8 mouse cellular contexts compared by ENCODE assay signal in genomic region chr4:150557976-150558375, GRCm38 (mm10).
DNase-seq lines count a peak whose midpoint lies in the region; ATAC-seq and TF ChIP-seq lines count a peak whose summit lies in the region.

No protein-coding gene starts in this region.

- no peak for ATAC-seq in midbrain, embryonic 13.5 days
- 0 out of 2 replicates have a peak, but pooled peaks have one; percentile 22 for ATAC-seq in megakaryocyte-erythroid progenitor cell, adult 5-6 weeks (replicated peaks; ENCODE audit: low FRiP score, low TSS enrichment, poor library complexity, severe bottlenecking)
- no peak; the same call in 1 of the 2 replicates for ATAC-seq in monocyte, adult 5-6 weeks (replicated peaks; ENCODE audit: insufficient number of reproducible peaks, low FRiP score, low TSS enrichment, poor library complexity, severe bottlenecking)

- H3K4me1 ChIP-seq in cerebellum, adult 2 months (ENCODE audit: control insufficient read depth, insufficient read depth, low read length) = peaks cover 16% of the 10 kb centered on the region
- peaks cover 35% of the 10 kb centered on the region for H3K4me1 ChIP-seq in midbrain, embryonic 13.5 days (replicated peaks)
- H3K4me1 ChIP-seq in midbrain, embryonic 10.5 days = peaks cover 24% of the 10 kb centered on the region

- WGBS in cerebellum, adult 2 months = 30% methylated on average over 1 of the region's 1 CpGs
- WGBS in midbrain, embryonic 13.5 days = 64% methylated on average over 1 of the region's 1 CpGs
- WGBS in midbrain, embryonic 10.5 days = 69% methylated on average over 1 of the region's 1 CpGs

- no peak overlapping the region for H3K4me3 ChIP-seq in cerebellum, adult 2 months (replicated peaks; ENCODE audit: insufficient read depth, low read depth, low read length)
- no peak overlapping the region for H3K4me3 ChIP-seq in midbrain, embryonic 13.5 days (replicated peaks)
- no peak overlapping the region for H3K4me3 ChIP-seq in midbrain, embryonic 10.5 days

- DNase-seq in cerebellum, adult 2 months = no peak
- DNase-seq in cerebellum, adult 18-20 months = no peak
- no peak for DNase-seq in midbrain, embryonic 10.5 days (ENCODE audit: low spot score)
- peak; percentile 41 to 60 for DNase-seq in thymus, postnatal 36 days
- DNase-seq in ovary, postnatal 36 days (ENCODE audit: low spot score) = no peak

- no peak overlapping the region for H3K9ac ChIP-seq in midbrain, embryonic 13.5 days (replicated peaks)

- no peak for TF ChIP-seq POLR2A in cerebellum, adult 2 months (IDR thresholded peaks at IDR 0.05; ENCODE audit: borderline replicate concordance, insufficient read depth, low read length)

- no peaks in the 10 kb centered on the region for H3K9me3 ChIP-seq in midbrain, embryonic 13.5 days
- no peaks in the 10 kb centered on the region; the same call in 1 of the 2 replicates for H3K9me3 ChIP-seq in midbrain, embryonic 10.5 days (replicated peaks)

- peak overlapping the region; percentile 43; the same call in 1 of the 2 replicates for H3K27ac ChIP-seq in cerebellum, adult 2 months (ENCODE audit: insufficient read depth, low read length)
- H3K27ac ChIP-seq in midbrain, embryonic 13.5 days = peak overlapping the region; percentile 91
- H3K27ac ChIP-seq in midbrain, embryonic 10.5 days (replicated peaks) = no peak overlapping the region

- no peaks in the 10 kb centered on the region for H3K27me3 ChIP-seq in cerebellum, adult 2 months (ENCODE audit: control insufficient read depth, insufficient read depth, low read length)
- H3K27me3 ChIP-seq in midbrain, embryonic 13.5 days = no peaks in the 10 kb centered on the region
- no peaks in the 10 kb centered on the region for H3K27me3 ChIP-seq in midbrain, embryonic 10.5 days (ENCODE audit: low read depth, poor library complexity, severe bottlenecking)

- no peak overlapping the region for H3K4me2 ChIP-seq in midbrain, embryonic 13.5 days (replicated peaks)

- TF ChIP-seq CTCF in cerebellum, adult 2 months (IDR thresholded peaks at IDR 0.05; ENCODE audit: borderline replicate concordance, insufficient read depth, low read depth, low read length) = no peak

- no peaks in the 10 kb centered on the region; the same call in 1 of the 2 replicates for H3K36me3 ChIP-seq in midbrain, embryonic 13.5 days
- H3K36me3 ChIP-seq in midbrain, embryonic 10.5 days = peaks cover 12% of the 10 kb centered on the region

Comparison
In these comparisons a context has a peak if more than half of its experiments do, and no peak if none do; other contexts are left out.
1. DNase-seq: peak in thymus, postnatal 36 days (2 of 2); none in cerebellum, adult 2 months (0 of 2), cerebellum, adult 18-20 months (0 of 2), midbrain, embryonic 10.5 days (single experiment) and ovary, postnatal 36 days (single experiment).